Mouse (Mus musculus): Measurements from ENCODE around the gene Taok1.

GRCm38 (mm10) chr11:77494344-77494676, 113.3 kb downstream of the Taok1 start:
- no peak for TF ChIP-seq CTCF (IDR thresholded peaks at IDR 0.05; ENCODE audit: insufficient read depth, low read length)
- no peak for TF ChIP-seq POLR2A (IDR thresholded peaks at IDR 0.05; ENCODE audit: borderline replicate concordance, extremely low read depth, low read depth, low read length)
